Mouse (Mus musculus): ENCODE data around the gene Hes2. TPM values are rescaled to one million over a fixed set of nuclear protein-coding genes. Genes with fewer than 3 reads are reported as not detected.
A peak's percentile ranks its signal among the peaks of the same experiment; 100 is the strongest.

The Hes2 gene
- not detected in 2 replicates for polyA plus RNA-seq (2012; rRNA removed)

DNA sequence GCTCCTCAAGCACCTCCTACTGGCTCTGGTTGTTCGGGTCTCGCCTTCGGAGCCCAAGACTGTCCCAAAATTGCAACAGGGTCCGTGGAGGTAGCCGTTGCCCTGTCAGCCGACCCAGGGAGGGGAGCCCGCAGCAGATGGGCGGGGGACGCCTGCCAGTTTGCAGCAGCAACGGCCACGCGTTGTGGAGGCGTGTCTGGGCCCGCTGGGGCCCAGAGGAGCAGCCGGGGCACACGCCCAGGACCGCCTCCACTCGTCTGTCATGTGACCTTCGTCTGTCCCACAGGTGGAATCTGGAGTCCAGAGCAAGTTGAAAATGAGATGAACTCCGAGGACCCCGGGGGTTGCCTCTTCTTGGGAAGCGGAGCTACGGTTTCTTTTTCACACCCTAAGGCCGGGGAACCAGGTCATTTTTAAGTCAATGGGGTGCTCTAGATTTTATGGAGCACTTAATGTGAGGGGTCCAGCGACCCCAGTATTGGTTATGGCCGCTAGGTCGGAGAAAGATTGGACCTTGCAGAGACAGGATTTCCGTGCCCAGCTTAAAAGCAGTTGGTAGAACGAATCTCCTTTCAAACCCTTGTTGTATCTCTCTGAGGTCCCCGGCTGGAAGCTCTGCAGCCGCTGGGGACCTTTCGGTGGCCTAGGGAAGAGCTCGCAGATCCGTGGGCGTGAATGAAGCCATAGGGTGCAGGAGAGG, at the start of gene Hes2:
TSS of gene Hes2 (plus strand) at position 283 of the 700 bp plus-strand sequence.
- TF ChIP-seq CTCF (IDR thresholded peaks at IDR 0.05; ENCODE audit: borderline replicate concordance, extremely low read depth, insufficient read depth, insufficient read length) (no peak), POLR2A (IDR thresholded peaks at IDR 0.05; ENCODE audit: borderline replicate concordance, extremely low read depth, insufficient read depth, insufficient read length, poor library complexity, severe bottlenecking) (no peak)
- no peak for DNase-seq (ENCODE audit: low read depth)

DNA sequence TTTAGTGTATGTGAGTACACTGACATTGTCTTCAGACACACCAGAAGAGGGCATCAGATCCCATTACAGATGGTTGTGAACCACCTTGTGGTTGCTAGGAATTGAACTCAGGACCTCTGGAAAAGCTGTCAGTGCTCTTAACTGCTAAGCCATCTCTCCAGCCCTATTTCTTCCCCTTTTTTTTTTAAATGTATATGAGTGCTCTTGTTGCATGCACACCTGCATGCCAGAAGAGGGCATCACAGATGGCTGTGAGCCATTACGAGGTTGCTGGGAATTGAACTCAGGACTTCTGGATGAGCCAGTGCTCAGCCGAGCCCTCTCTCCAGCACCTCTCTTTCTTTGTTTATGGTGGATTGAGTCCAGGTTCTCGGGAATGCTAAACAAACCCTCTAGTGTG, 49.2 kb upstream of the Hes2 start:
- no peak for TF ChIP-seq CTCF (IDR thresholded peaks at IDR 0.05; ENCODE audit: borderline replicate concordance, extremely low read depth, insufficient read depth, insufficient read length)
- no peak for TF ChIP-seq POLR2A (IDR thresholded peaks at IDR 0.05; ENCODE audit: borderline replicate concordance, extremely low read depth, insufficient read depth, insufficient read length, poor library complexity, severe bottlenecking)
- DNase-seq (ENCODE audit: low read depth) = no peak

DNA sequence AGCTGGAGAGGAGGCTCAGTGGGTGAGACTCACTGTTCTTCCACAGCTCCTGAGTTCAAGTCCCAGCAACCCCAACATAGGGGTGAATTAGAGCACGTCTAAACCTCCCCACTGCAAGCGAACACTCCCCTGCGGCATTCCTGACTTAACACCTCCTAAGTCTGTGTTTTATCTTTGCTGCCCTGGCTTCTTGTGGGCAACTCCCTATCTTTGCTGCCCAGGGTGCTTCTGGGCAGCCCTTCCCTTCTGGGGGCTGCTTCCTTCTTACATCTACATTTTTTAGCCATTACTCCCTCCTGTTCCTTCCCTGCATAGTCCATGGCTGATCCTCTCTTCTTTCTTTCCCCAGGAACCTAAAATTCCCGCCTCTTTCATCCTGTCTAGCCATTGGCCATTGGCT, 48.0 kb upstream of the Hes2 start:
- TF ChIP-seq POLR2A (IDR thresholded peaks at IDR 0.05; ENCODE audit: borderline replicate concordance, extremely low read depth, insufficient read depth, insufficient read length, poor library complexity, severe bottlenecking) (no peak), CTCF (IDR thresholded peaks at IDR 0.05; ENCODE audit: borderline replicate concordance, extremely low read depth, insufficient read depth, insufficient read length) (no peak)
- DNase-seq (ENCODE audit: low read depth) = no peak

DNA sequence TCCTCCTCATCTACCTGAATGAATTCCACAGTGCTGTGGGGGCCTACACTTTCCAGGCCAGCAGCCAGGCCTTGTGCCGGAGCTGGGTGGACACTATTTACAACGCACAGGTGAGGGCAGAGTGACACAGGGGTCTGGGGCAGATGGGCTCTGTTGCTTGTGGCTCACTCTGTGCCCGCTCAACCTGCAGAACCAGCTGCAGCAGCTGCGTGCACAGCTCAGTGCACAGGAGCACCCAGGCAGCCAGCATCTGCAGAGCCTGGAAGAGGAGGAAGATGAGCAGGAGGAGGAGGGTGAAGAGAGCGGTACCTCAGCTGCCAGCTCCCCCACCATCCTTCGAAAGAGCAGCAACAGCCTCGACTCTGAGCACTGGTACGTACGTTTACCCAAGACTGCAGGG, 46.3 kb upstream of the Hes2 start:
- TF ChIP-seq POLR2A (IDR thresholded peaks at IDR 0.05; ENCODE audit: borderline replicate concordance, extremely low read depth, insufficient read depth, insufficient read length, poor library complexity, severe bottlenecking) = no peak
- TF ChIP-seq CTCF (IDR thresholded peaks at IDR 0.05; ENCODE audit: borderline replicate concordance, extremely low read depth, insufficient read depth, insufficient read length) = no peak
- DNase-seq (ENCODE audit: low read depth) = no peak

DNA sequence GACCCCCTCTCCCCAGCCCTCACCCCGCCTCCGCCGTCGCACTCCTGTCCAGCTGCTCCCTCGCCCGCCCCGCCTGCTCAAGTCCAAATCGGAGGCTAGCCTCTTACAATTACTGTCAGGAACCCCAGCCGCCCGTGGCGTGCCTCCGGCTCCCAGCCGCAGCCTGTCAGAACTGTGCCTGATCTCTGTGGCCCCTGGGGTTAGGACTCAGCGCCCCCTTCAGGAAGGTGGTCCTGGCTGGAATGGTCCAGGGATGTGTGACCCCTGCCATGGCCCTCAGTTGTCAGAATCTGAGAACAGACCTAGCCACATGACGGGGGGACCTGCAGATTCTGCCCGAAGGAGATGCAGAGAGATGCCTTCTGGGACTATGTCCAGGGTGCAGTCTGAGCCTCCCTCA, 44.6 kb upstream of the Hes2 start:
- TF ChIP-seq CTCF (IDR thresholded peaks at IDR 0.05; ENCODE audit: borderline replicate concordance, extremely low read depth, insufficient read depth, insufficient read length) = no peak
- no peak for TF ChIP-seq POLR2A (IDR thresholded peaks at IDR 0.05; ENCODE audit: borderline replicate concordance, extremely low read depth, insufficient read depth, insufficient read length, poor library complexity, severe bottlenecking)
- DNase-seq (ENCODE audit: low read depth) = no peak

DNA sequence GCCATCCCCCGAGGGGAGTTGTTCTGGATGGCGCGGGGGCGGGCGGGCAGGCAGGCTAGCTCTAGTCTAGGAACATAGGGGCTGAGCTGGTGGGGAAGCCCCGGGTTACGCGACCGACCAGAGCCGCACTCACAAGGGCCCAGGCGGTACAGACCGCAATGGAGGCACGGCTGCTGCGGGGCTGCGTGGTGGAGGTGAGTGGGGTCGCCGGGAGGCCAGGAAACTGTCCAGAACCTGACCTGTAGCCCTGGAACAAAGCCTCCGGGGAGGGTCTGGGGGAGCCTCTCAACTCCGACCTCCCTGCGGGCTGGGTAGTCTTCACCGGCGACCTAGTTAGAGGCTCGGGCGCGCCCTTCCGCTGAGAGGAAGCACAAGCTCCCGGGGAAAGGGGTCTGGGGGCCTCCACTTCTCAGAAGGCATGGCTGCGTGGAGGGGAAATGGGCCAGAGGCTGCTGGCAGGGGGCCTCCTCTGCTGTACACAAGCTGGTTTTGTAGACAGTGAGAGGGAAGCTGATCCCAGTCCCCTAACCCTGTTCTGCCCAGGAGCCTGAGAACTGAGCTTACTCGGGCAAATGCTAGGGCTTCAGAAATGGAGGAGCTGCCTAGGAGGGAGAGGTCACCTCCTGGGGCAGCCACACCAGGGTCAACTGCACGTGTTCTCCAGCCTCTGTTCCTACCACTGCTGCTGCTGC, 42.6 kb upstream of the Hes2 start, which contains the start of gene Tnfrsf25:
TSS of gene Tnfrsf25 (plus strand) at position 14 of the 692 bp plus-strand sequence.
- no peak for TF ChIP-seq CTCF (IDR thresholded peaks at IDR 0.05; ENCODE audit: borderline replicate concordance, extremely low read depth, insufficient read depth, insufficient read length)
- TF ChIP-seq POLR2A (IDR thresholded peaks at IDR 0.05; ENCODE audit: borderline replicate concordance, extremely low read depth, insufficient read depth, insufficient read length, poor library complexity, severe bottlenecking) = no peak
- DNase-seq (ENCODE audit: low read depth) = no peak

DNA sequence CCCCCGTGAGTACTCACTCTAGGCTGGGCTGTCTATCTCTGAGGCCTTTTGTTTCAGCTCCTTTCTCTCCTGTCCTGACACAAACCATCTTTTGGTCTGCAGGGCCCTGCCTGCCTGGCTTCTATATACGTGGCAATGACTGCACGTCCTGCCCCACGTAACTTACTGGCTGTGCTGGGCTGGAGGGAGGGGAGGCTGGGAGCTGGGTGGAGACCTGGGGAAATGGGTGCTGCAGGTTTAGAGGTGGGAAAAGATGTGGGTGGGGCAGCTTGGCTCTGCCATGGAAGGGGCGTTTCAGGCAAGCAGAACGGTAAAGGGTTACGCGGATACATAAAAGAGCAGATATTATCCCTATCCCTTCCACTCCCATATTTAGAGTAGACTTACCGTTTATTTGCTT, 41.1 kb upstream of the Hes2 start:
- TF ChIP-seq POLR2A (IDR thresholded peaks at IDR 0.05; ENCODE audit: borderline replicate concordance, extremely low read depth, insufficient read depth, insufficient read length, poor library complexity, severe bottlenecking) (no peak), CTCF (IDR thresholded peaks at IDR 0.05; ENCODE audit: borderline replicate concordance, extremely low read depth, insufficient read depth, insufficient read length) (no peak)
- DNase-seq (ENCODE audit: low read depth) = no peak

DNA sequence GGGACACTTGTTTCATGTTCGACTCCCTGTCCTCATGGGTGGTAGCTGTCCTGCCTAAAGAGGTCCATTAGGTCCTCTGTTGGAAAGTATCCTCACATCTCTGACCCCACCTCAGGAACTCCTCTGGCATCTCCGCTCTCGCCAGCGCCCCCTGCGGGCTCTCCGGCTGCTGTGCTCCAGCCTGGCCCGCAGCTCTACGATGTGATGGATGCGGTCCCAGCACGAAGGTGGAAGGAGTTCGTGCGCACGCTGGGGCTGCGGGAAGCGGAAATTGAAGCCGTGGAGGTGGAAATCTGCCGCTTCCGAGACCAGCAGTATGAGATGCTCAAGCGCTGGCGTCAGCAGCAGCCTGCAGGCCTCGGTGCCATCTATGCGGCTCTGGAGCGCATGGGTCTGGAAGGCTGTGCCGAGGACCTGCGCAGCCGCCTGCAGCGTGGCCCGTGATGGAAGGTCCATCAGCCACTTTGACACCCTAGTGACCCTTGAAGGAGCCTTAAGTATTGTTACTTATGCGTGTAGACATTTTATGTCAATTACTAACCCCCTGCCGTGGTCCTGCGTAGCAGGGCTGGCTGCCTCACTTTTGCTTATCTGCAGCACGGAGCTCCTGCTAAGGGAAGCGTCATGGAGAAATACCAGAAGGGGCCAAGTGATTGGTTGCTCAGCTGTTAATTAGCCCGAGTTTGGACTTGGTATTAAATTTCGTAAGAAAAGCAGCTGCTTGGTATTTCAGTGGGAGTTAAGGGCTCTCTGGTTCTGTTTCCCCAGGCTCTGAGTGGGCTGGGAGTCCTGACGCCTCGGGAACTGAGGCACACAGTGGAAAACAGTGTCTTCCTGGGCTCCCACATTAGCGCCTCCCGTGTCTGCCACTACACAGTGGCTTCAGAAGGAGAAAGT, 39.0 kb upstream of the Hes2 start:
- DNase-seq (ENCODE audit: low read depth) = no peak

DNA sequence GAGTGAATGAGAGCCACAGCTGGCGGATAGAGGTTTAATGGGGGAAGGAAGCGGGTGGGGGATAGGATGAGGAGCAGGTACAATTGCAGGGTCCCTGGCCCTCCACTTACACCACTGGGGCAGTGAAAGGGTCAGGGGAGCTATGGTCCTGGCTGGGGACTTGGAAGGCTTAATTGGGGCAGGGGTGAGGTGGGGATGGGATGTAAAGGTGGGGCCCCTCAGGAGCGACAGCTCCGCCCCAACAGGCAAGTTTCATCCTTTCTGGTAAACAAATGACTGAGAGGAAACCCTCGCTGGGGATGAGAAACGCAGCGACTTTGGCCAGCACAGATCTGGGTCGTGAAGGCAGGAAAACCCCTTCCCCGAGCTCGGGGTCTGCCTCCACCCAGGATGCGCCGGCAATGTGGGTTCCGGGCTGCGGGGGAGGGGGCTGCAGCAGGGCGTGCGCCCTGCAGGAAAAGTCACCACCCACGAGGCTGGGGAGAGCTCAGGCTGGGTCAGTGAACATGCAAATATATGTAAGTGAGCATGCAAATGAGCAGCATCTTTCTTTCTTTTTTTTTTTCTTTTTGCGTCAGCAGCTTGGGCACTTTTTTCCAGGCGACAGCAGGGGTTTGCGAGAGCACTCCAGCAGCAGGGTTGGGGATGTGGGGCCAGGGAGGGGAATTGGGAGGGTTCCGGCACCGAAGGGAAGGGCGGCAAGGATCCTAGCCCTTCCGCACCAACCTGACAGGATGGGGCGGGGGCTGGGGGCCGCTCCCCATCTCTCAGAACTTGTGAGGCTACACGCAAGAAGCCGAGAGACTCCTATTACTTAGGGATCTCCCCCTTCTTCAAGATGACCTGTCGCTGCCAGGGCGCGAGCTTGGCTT, 38.1 kb upstream of the Hes2 start:
- DNase-seq (ENCODE audit: low read depth) = no peak
- TF ChIP-seq CTCF (IDR thresholded peaks at IDR 0.05; ENCODE audit: borderline replicate concordance, extremely low read depth, insufficient read depth, insufficient read length) (no peak), POLR2A (IDR thresholded peaks at IDR 0.05; ENCODE audit: borderline replicate concordance, extremely low read depth, insufficient read depth, insufficient read length, poor library complexity, severe bottlenecking) (no peak)

More for the DNA sequence above, 39.0 kb upstream of the Hes2 start:
- peak; percentile 63; the same call in 1 of the 2 replicates for TF ChIP-seq CTCF (IDR thresholded peaks at IDR 0.05; ENCODE audit: borderline replicate concordance, extremely low read depth, insufficient read depth, insufficient read length)
- TF ChIP-seq POLR2A (IDR thresholded peaks at IDR 0.05; ENCODE audit: borderline replicate concordance, extremely low read depth, insufficient read depth, insufficient read length, poor library complexity, severe bottlenecking) = no peak

DNA sequence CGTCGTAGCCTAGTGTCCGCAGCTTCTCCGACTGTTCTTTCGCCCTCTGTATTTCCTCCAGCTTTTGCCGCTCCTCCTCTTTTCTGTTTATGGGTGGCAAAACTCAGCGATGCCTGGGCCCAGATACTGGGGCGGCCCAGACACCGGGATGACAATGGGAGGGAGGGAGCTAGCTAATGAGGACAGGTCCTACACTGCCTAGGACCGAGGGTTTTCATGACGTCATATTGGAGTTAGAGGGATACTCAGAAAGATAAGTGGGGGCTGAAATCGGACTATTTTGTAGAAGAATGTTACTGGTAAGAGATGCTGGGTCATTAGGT, 37.5 kb upstream of the Hes2 start:
- DNase-seq (ENCODE audit: low read depth) = no peak

More for the DNA sequence above, 37.5 kb upstream of the Hes2 start:
- TF ChIP-seq POLR2A (IDR thresholded peaks at IDR 0.05; ENCODE audit: borderline replicate concordance, extremely low read depth, insufficient read depth, insufficient read length, poor library complexity, severe bottlenecking) = no peak

Measured in brain, embryonic 14.5 days (tissue).